Mouse (Mus musculus) right cerebral cortex, postnatal 4 days (tissue): ENCODE results near the gene Sypl2.

ENCODE experiments used
- DNase-seq: peaks from one replicate; pipeline ENCODE4 v3.0.0-alpha.2; 2022

Sypl2 gene

GRCm38 (mm10) chr3:108174672-108175531 lies 51.5 kb downstream of the Sypl2 start:
- peak; percentile 68 for DNase-seq

GRCm38 (mm10) chr3:108169199-108169598 lies 57.2 kb downstream of the Sypl2 start:
- DNase-seq = no peak

GRCm38 (mm10) chr3:108167499-108167898 lies 58.9 kb downstream of the Sypl2 start:
- no peak for DNase-seq

GRCm38 (mm10) chr3:108166486-108167211 lies 59.8 kb downstream of the Sypl2 start:
- DNase-seq = peak; percentile 50

GRCm38 (mm10) chr3:108165532-108166315 lies 60.7 kb downstream of the Sypl2 start:
- DNase-seq = no peak

- peak; percentile 81 for DNase-seq
Measured at GRCm38 (mm10) chr3:108164807-108165206, 61.6 kb downstream of the Sypl2 start.

- DNase-seq = no peak
Measured at GRCm38 (mm10) chr3:108164091-108164490, 62.4 kb downstream of the Sypl2 start.
